Mouse (Mus musculus) liver, adult 2 months (tissue): Measurements from ENCODE around the gene Olfr984.

ENCODE experiments used
- CTCF ChIP-seq: fragments of 200-500 bp; IDR thresholded peaks from 2 replicates; pipeline ENCODE4 v1.5.1; 2011; ENCODE audit warnings: low read depth, low read length, control low read depth
- POLR2A ChIP-seq: fragments of 200-500 bp; IDR thresholded peaks from 2 replicates; pipeline ENCODE4 v1.6.1; 2011; ENCODE audit warnings: low read length, control low read depth; ENCODE audit not compliant: insufficient read depth; ENCODE audit errors: extremely low read depth

DNA sequence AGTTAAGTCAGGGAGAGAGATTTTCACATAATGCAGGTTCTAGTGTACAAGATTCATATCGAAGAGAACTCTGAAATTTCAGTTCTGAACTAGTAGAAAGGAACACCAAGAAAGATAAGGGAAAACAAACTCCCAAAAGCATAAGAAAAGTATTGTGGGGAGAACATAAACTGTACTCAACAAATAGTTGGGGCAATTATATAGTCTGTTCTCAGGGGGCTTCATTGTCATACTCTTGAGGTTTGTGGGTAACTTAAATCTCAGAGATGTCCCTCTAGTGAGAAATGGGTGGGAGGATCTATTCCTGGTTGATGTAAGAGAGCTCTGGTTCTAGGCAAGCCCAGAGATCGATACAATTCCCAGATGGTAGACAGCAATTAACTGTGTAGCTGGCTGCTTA, 40.5 kb downstream of the Olfr984 start, which contains the start of gene Olfr982:
- TF ChIP-seq CTCF (no peak), POLR2A (no peak)
